In genomic region chr8:45305479-45305878, GRCm38 (mm10) we compare ENCODE assay signal across 33 mouse cellular contexts. TPM values are rescaled to one million over a fixed set of nuclear protein-coding genes. Genes with fewer than 3 reads are reported as not detected.
DNase-seq lines count a peak whose midpoint lies in the region; TF ChIP-seq lines count a peak whose summit lies in the region.
"Had no signal": no experiment of that assay in that cellular context is flagged by ENCODE, and none has a peak within 500 bp of the region (broad histone marks: within the 10 kb centered on the region; RNA-seq: fewer than 3 reads in every experiment).

No protein-coding gene starts in this region.

- H3K79me2 ChIP-seq in liver, adult 2 months (ENCODE audit: control insufficient read depth, insufficient read depth, low read length): no peaks in the 10 kb centered on the region

- WGBS in liver, adult 2 months: 33% methylated on average over 1 of the region's 1 CpGs
- 49% methylated on average over 1 of the region's 1 CpGs for WGBS in kidney, adult 2 months

- no peaks in the 10 kb centered on the region for H3K27me3 ChIP-seq in liver, adult 2 months (ENCODE audit: control insufficient read depth, insufficient read depth, low read length)
- no peaks in the 10 kb centered on the region for H3K27me3 ChIP-seq in kidney, adult 2 months (replicated peaks; ENCODE audit: control insufficient read depth, insufficient read depth, low read length)
- H3K27me3 ChIP-seq: forebrain, embryonic 12.5 days; forebrain, embryonic 15.5 days; heart, embryonic 12.5 days; heart, embryonic 15.5 days; hindbrain, embryonic 13.5 days had no signal

- H3K27ac ChIP-seq in liver, adult 2 months (replicated peaks; ENCODE audit: insufficient read depth, low read depth, low read length): peak overlapping the region; percentile 45; the same call in 1 of the 2 replicates
- peak overlapping the region; percentile 60 for H3K27ac ChIP-seq in brown adipose tissue, adult 24 weeks (replicated peaks; ENCODE audit: low read depth, low read length)
- H3K27ac ChIP-seq in layer of hippocampus, adult 2 months: no peak overlapping the region
- no peak overlapping the region for H3K27ac ChIP-seq in kidney, adult 2 months (ENCODE audit: insufficient read depth, low read depth, low read length)
- H3K27ac ChIP-seq: forebrain, embryonic 12.5 days; forebrain, embryonic 15.5 days; heart, embryonic 15.5 days; hindbrain, embryonic 10.5 days; hindbrain, embryonic 13.5 days; hindbrain, postnatal 0 days had no signal

- H3K4me3 ChIP-seq in liver, adult 2 months (ENCODE audit: insufficient read depth, low read depth, low read length): no peak overlapping the region
- H3K4me3 ChIP-seq in brown adipose tissue, adult 24 weeks (ENCODE audit: insufficient read depth, low read depth, low read length): no peak overlapping the region
- H3K4me3 ChIP-seq in layer of hippocampus, adult 2 months: no peak overlapping the region
- no peak overlapping the region for H3K4me3 ChIP-seq in kidney, adult 2 months (ENCODE audit: insufficient read depth, low read depth, low read length)
- H3K4me3 ChIP-seq: forebrain, embryonic 12.5 days; forebrain, embryonic 15.5 days; heart, embryonic 12.5 days; heart, embryonic 15.5 days; hindbrain, embryonic 10.5 days; hindbrain, embryonic 13.5 days had no signal

- peak; percentile 74 for DNase-seq in liver, adult 2 months (ENCODE audit: extremely low read depth, low read depth, low spot score)
- DNase-seq in liver: no peak
- peak; percentile 6 for DNase-seq in Muller cell, postnatal 12 days (ENCODE audit: inconsistent ontology term)
- DNase-seq in layer of hippocampus, adult 2 months (ENCODE audit: low spot score in 2 of 2): no peak
- no peak for DNase-seq in kidney, adult 2 months
- DNase-seq in urinary bladder, adult 18-20 months (ENCODE audit: low spot score in 2 of 2): no peak
- DNase-seq: adrenal gland, adult 2 months; adrenal gland, postnatal 25 days; cerebellum, adult 18-20 months; cerebellum, adult 9-10 months; cerebellum, postnatal 14 days; gastrocnemius, postnatal 25 days; heart, adult 18-20 months; heart, postnatal 10 days; heart, postnatal 36 days had no signal

- peaks cover 49% of the 10 kb centered on the region for H3K36me3 ChIP-seq in liver, adult 2 months (ENCODE audit: control insufficient read depth, insufficient read depth, low read length)
- H3K36me3 ChIP-seq in kidney, adult 2 months (ENCODE audit: control insufficient read depth, insufficient read depth, low read length): peaks cover 1% of the 10 kb centered on the region; the same call in 1 of the 2 replicates
- H3K36me3 ChIP-seq: forebrain, embryonic 12.5 days; forebrain, embryonic 15.5 days; heart, embryonic 12.5 days; heart, embryonic 15.5 days; hindbrain, embryonic 10.5 days; hindbrain, embryonic 13.5 days had no signal

- no peak for TF ChIP-seq POLR2A in liver, adult 2 months (IDR thresholded peaks at IDR 0.05; ENCODE audit: extremely low read depth, insufficient read depth, low read length)
- no peak for TF ChIP-seq POLR2A in kidney, adult 2 months (IDR thresholded peaks at IDR 0.05; ENCODE audit: low read depth, low read length)

- no peak overlapping the region for H3K9ac ChIP-seq in liver, adult 2 months (ENCODE audit: low read depth, low read length)
- H3K9ac ChIP-seq: forebrain, embryonic 12.5 days; forebrain, embryonic 15.5 days; heart, embryonic 12.5 days; heart, embryonic 15.5 days; hindbrain, embryonic 13.5 days had no signal

- peaks cover 13% of the 10 kb centered on the region for H3K4me1 ChIP-seq in liver, adult 2 months (ENCODE audit: control insufficient read depth, insufficient read depth, low read length)
- no peaks in the 10 kb centered on the region; the same call in 1 of the 2 replicates for H3K4me1 ChIP-seq in brown adipose tissue, adult 24 weeks (ENCODE audit: control insufficient read depth, insufficient read depth, insufficient read length, low read length)
- no peaks in the 10 kb centered on the region for H3K4me1 ChIP-seq in kidney, adult 2 months (ENCODE audit: control insufficient read depth, insufficient read depth, low read length)
- H3K4me1 ChIP-seq: forebrain, embryonic 12.5 days; forebrain, embryonic 15.5 days; heart, embryonic 12.5 days; heart, embryonic 15.5 days; hindbrain, embryonic 10.5 days; hindbrain, embryonic 13.5 days had no signal

- no peak for TF ChIP-seq CTCF in liver, adult 2 months (IDR thresholded peaks at IDR 0.05; ENCODE audit: low read depth, low read length)
- TF ChIP-seq CTCF in layer of hippocampus, adult 2 months (conservative IDR thresholded peaks at IDR 0.05): no peak
- no peak for TF ChIP-seq CTCF in kidney, adult 2 months (conservative IDR thresholded peaks at IDR 0.05; ENCODE audit: insufficient read depth, insufficient read length, low read depth, low read length)

RNA-seq across cellular contexts. Expression of gene Gm45753, which starts 2.8 kb away (rescaled TPM):
- 0.37 and 1.3 TPM in 2 replicates for total RNA-seq in liver, adult 2 months (2014; rRNA removed)
- polyA plus RNA-seq in liver, adult 2 months (2012; rRNA removed): 0.21 and 0.24 TPM in 2 replicates
- polyA plus RNA-seq in brown adipose tissue, adult 24 weeks (2012; ENCODE audit: insufficient read depth, insufficient read length, missing spikeins): not detected in 2 replicates
- not detected for total RNA-seq in layer of hippocampus, adult 2 months (2021)
- 0.25 and 0.48 TPM in 2 replicates for polyA plus RNA-seq in kidney, adult 2 months (2012; rRNA removed)
- total RNA-seq: adrenal gland, postnatal 25 days; gastrocnemius, adult 8-10 months; gastrocnemius, postnatal 25 days; heart, adult 18-20 months; heart, postnatal 10 days; heart, postnatal 36 days; hindbrain, postnatal 0 days; MEL had no signal
- polyA plus RNA-seq: adrenal gland, adult 2 months; brain, embryonic 14.5 days; C2C12; CD4-positive, CD25-positive, alpha-beta regulatory T cell, adult 4 months; embryonic facial prominence, embryonic 11.5 days; embryonic facial prominence, embryonic 14.5 days; forebrain, embryonic 12.5 days; forebrain, embryonic 15.5 days; heart, embryonic 12.5 days; heart, embryonic 15.5 days; hindbrain, embryonic 10.5 days; hindbrain, embryonic 13.5 days; hindbrain, postnatal 0 days; inflammation-experienced regulatory T-cells, adult 6 months had no signal

RNA-seq across cellular contexts. Expression of gene Klkb1, which starts 10.8 kb away (rescaled TPM):
- total RNA-seq in liver, adult 2 months (2014; rRNA removed): 205 and 206 TPM in 2 replicates
- polyA plus RNA-seq in liver, adult 2 months (2012; rRNA removed): 62.6 and 67.7 TPM in 2 replicates
- 0.38 and 0.40 TPM in 2 replicates for polyA plus RNA-seq in brown adipose tissue, adult 24 weeks (2012; ENCODE audit: insufficient read depth, insufficient read length, missing spikeins)
- not detected for total RNA-seq in layer of hippocampus, adult 2 months (2021)
- 1.1 and 1.3 TPM in 2 replicates for polyA plus RNA-seq in kidney, adult 2 months (2012; rRNA removed)
- total RNA-seq: adrenal gland, postnatal 25 days; gastrocnemius, postnatal 25 days; heart, adult 18-20 months; heart, postnatal 10 days; heart, postnatal 36 days; MEL had no signal
- polyA plus RNA-seq: C2C12; embryonic facial prominence, embryonic 11.5 days; forebrain, embryonic 15.5 days; heart, embryonic 12.5 days; heart, embryonic 15.5 days; hindbrain, embryonic 10.5 days; hindbrain, embryonic 13.5 days; Patski had no signal

RNA-seq across cellular contexts. Expression of gene Cyp4v3, which starts 27.5 kb away (rescaled TPM):
- 170 and 235 TPM in 2 replicates for total RNA-seq in liver, adult 2 months (2014; rRNA removed)
- polyA plus RNA-seq in liver, adult 2 months (2012; rRNA removed): 60.2 and 66.1 TPM in 2 replicates
- 29.3 and 45.5 TPM in 2 replicates for polyA plus RNA-seq in brown adipose tissue, adult 24 weeks (2012; ENCODE audit: insufficient read depth, insufficient read length, missing spikeins)
- 1 to 10 TPM; 6.7 to 8.3 TPM for total RNA-seq in layer of hippocampus, adult 2 months (2021)
- 1.4 and 1.8 TPM in 2 replicates for polyA plus RNA-seq in kidney, adult 2 months (2012; rRNA removed)
- total RNA-seq: MEL had no signal

RNA-seq across cellular contexts. Expression of gene F11, which starts 43.6 kb away (rescaled TPM):
- 80.9 and 92.1 TPM in 2 replicates for total RNA-seq in liver, adult 2 months (2014; rRNA removed)
- 21.6 and 26.1 TPM in 2 replicates for polyA plus RNA-seq in liver, adult 2 months (2012; rRNA removed)
- not detected in 2 replicates for polyA plus RNA-seq in brown adipose tissue, adult 24 weeks (2012; ENCODE audit: insufficient read depth, insufficient read length, missing spikeins)
- not detected for total RNA-seq in layer of hippocampus, adult 2 months (2021)
- polyA plus RNA-seq in kidney, adult 2 months (2012; rRNA removed): not detected in 2 replicates
- total RNA-seq: adrenal gland, adult 2 months; adrenal gland, postnatal 25 days; gastrocnemius, adult 8-10 months; gastrocnemius, postnatal 25 days; heart, adult 18-20 months; heart, postnatal 10 days; heart, postnatal 36 days; hindbrain, postnatal 0 days; MEL had no signal
- polyA plus RNA-seq: adrenal gland, adult 2 months; brain, embryonic 14.5 days; C2C12; CD4-positive, CD25-positive, alpha-beta regulatory T cell, adult 4 months; embryonic facial prominence, embryonic 11.5 days; embryonic facial prominence, embryonic 14.5 days; forebrain, embryonic 12.5 days; forebrain, embryonic 15.5 days; gonadal fat pad, adult 2 months; heart, embryonic 12.5 days; heart, embryonic 15.5 days; hindbrain, embryonic 10.5 days; hindbrain, embryonic 13.5 days; hindbrain, postnatal 0 days; inflammation-experienced regulatory T-cells, adult 6 months; Patski had no signal

Comparison
In these comparisons a context has a peak if more than half of its experiments do, and no peak if none do; other contexts are left out.
1. DNase-seq: peak in liver, adult 2 months (single experiment) and Muller cell, postnatal 12 days (single experiment); none in liver (single experiment), layer of hippocampus, adult 2 months (0 of 2), kidney, adult 2 months (single experiment) and urinary bladder, adult 18-20 months (0 of 2).
2. H3K27ac ChIP-seq: peak in liver, adult 2 months (single experiment) and brown adipose tissue, adult 24 weeks (single experiment); none in layer of hippocampus, adult 2 months (single experiment) and kidney, adult 2 months (single experiment).
3. RNA of gene Klkb1, which starts 10.8 kb away (polyA plus RNA-seq): 62.6 to 67.7 TPM in liver, adult 2 months; 1.1 to 1.3 TPM in kidney, adult 2 months and 0.38 to 0.40 TPM in brown adipose tissue, adult 24 weeks; every median in the first group is over 10 times any median in the second.
4. RNA of gene Cyp4v3, which starts 27.5 kb away (polyA plus RNA-seq): 60.2 to 66.1 TPM in liver, adult 2 months and 29.3 to 45.5 TPM in brown adipose tissue, adult 24 weeks; 1.4 to 1.8 TPM in kidney, adult 2 months; every median in the first group is over 10 times any median in the second.